In genomic region chr9:72795243-72795642, GRCm38 (mm10) we compare ENCODE assay signal across 21 mouse cellular contexts. TPM values are rescaled to one million over a fixed set of nuclear protein-coding genes. Genes with fewer than 3 reads are reported as not detected.
DNase-seq lines count a peak whose midpoint lies in the region; ATAC-seq and TF ChIP-seq lines count a peak whose summit lies in the region.
"Had no signal": no experiment of that assay in that cellular context is flagged by ENCODE, and none has a peak within 500 bp of the region (broad histone marks: within the 10 kb centered on the region; RNA-seq: fewer than 3 reads in every experiment).

No protein-coding gene starts in this region.

- no peak for ATAC-seq in midbrain, embryonic 11.5 days (ENCODE audit: low FRiP score)
- no peak for ATAC-seq in midbrain, embryonic 13.5 days
- ATAC-seq: forebrain, embryonic 13.5 days; forebrain, embryonic 15.5 days had no signal

- H3K4me2 ChIP-seq in midbrain, embryonic 11.5 days: no peak overlapping the region
- H3K4me2 ChIP-seq in midbrain, embryonic 13.5 days (replicated peaks): no peak overlapping the region
- H3K4me2 ChIP-seq: embryonic facial prominence, embryonic 12.5 days; forebrain, embryonic 13.5 days; forebrain, embryonic 15.5 days had no signal

- TF ChIP-seq CTCF in layer of hippocampus, adult 2 months (conservative IDR thresholded peaks at IDR 0.05): no peak

- no peak overlapping the region for H3K9ac ChIP-seq in midbrain, embryonic 11.5 days (ENCODE audit: low read length)
- no peak overlapping the region for H3K9ac ChIP-seq in midbrain, embryonic 13.5 days (replicated peaks)
- H3K9ac ChIP-seq: embryonic facial prominence, embryonic 12.5 days; forebrain, embryonic 13.5 days; forebrain, embryonic 15.5 days had no signal

- H3K4me3 ChIP-seq in layer of hippocampus, adult 2 months: no peak overlapping the region
- no peak overlapping the region for H3K4me3 ChIP-seq in midbrain, embryonic 11.5 days (ENCODE audit: low read depth, low read length)
- H3K4me3 ChIP-seq in midbrain, embryonic 13.5 days (replicated peaks): no peak overlapping the region
- H3K4me3 ChIP-seq: embryonic facial prominence, embryonic 10.5 days; embryonic facial prominence, embryonic 12.5 days; forebrain, embryonic 13.5 days; forebrain, embryonic 15.5 days had no signal

- 0 out of 2 replicates have a peak overlapping the region, but pooled peaks have one; percentile 15 for H3K27ac ChIP-seq in layer of hippocampus, adult 2 months
- no peak overlapping the region for H3K27ac ChIP-seq in midbrain, embryonic 11.5 days (ENCODE audit: low read depth, low read length)
- H3K27ac ChIP-seq in midbrain, embryonic 13.5 days: no peak overlapping the region
- H3K27ac ChIP-seq: embryonic facial prominence, embryonic 10.5 days; embryonic facial prominence, embryonic 12.5 days; forebrain, embryonic 13.5 days; forebrain, embryonic 15.5 days had no signal

- peak; percentile 16 for DNase-seq in layer of hippocampus, adult 11-12 months (ENCODE audit: low spot score)
- DNase-seq in layer of hippocampus, adult 9-10 months (ENCODE audit: low spot score): no peak
- peak; percentile 35 to 52 for DNase-seq in layer of hippocampus, adult 2 months (ENCODE audit: low spot score in 2 of 2)
- no peak for DNase-seq in layer of hippocampus, postnatal 10 days (ENCODE audit: low spot score in 2 of 2)
- DNase-seq in midbrain, embryonic 11.5 days (ENCODE audit: low spot score, missing footprints): peak; percentile 54
- peak; percentile 9 for DNase-seq in telencephalon, adult 2 months (ENCODE audit: low read depth, low spot score)
- no peak for DNase-seq in heart, adult 11 months
- DNase-seq: adrenal gland, adult 2 months; adrenal gland, postnatal 10 days; adrenal gland, postnatal 25 days; cerebellum, adult 11-12 months; cerebellum, adult 2 months; cerebellum, adult 9-10 months; cerebellum, postnatal 10 days; cerebellum, postnatal 25 days had no signal

- no peaks in the 10 kb centered on the region for H3K27me3 ChIP-seq in midbrain, embryonic 11.5 days (ENCODE audit: control insufficient read depth, insufficient read depth, low read length)
- H3K27me3 ChIP-seq in midbrain, embryonic 13.5 days: no peaks in the 10 kb centered on the region
- H3K27me3 ChIP-seq: embryonic facial prominence, embryonic 12.5 days; forebrain, embryonic 15.5 days had no signal

- WGBS in midbrain, embryonic 11.5 days: 92% methylated on average over 3 of the region's 3 CpGs
- 84% methylated on average over 3 of the region's 3 CpGs for WGBS in midbrain, embryonic 13.5 days

- peaks cover 4% of the 10 kb centered on the region; the same call in 1 of the 2 replicates for H3K4me1 ChIP-seq in midbrain, embryonic 11.5 days (ENCODE audit: control insufficient read depth, insufficient read depth, low read length)
- H3K4me1 ChIP-seq in midbrain, embryonic 13.5 days (replicated peaks): no peaks in the 10 kb centered on the region
- H3K4me1 ChIP-seq: forebrain, embryonic 13.5 days; forebrain, embryonic 15.5 days had no signal

- H3K9me3 ChIP-seq in midbrain, embryonic 11.5 days (ENCODE audit: control insufficient read depth, low read length): no peaks in the 10 kb centered on the region; the same call in 1 of the 2 replicates
- no peaks in the 10 kb centered on the region for H3K9me3 ChIP-seq in midbrain, embryonic 13.5 days
- H3K9me3 ChIP-seq: embryonic facial prominence, embryonic 10.5 days; embryonic facial prominence, embryonic 12.5 days; forebrain, embryonic 13.5 days; forebrain, embryonic 15.5 days had no signal

- no peaks in the 10 kb centered on the region for H3K36me3 ChIP-seq in midbrain, embryonic 11.5 days (ENCODE audit: control insufficient read depth, insufficient read depth, low read length)
- H3K36me3 ChIP-seq in midbrain, embryonic 13.5 days: no peaks in the 10 kb centered on the region
- H3K36me3 ChIP-seq: embryonic facial prominence, embryonic 10.5 days; embryonic facial prominence, embryonic 12.5 days; forebrain, embryonic 15.5 days had no signal

RNA-seq across cellular contexts. Expression of gene Prtg, which starts 11.4 kb away (rescaled TPM):
- total RNA-seq in layer of hippocampus, adult 2 months (2021): 1 to 10 TPM; 3.2 to 3.3 TPM
- under 1 TPM; 0.56 to 0.80 TPM for total RNA-seq in layer of hippocampus, postnatal 10 days (2021)
- polyA plus RNA-seq in midbrain, embryonic 11.5 days (2014; fragmentation: Nextera tagmentation; extraction: Ambion mirVana): 5.1 and 6.2 TPM in 2 replicates
- polyA plus RNA-seq in midbrain, embryonic 13.5 days (2015; fragmentation: Nextera tagmentation; extraction: Ambion mirVana): 0.63 and 0.77 TPM in 2 replicates
- total RNA-seq: MEL had no signal

Comparison
In these comparisons a context has a peak if more than half of its experiments do, and no peak if none do; other contexts are left out.
1. DNase-seq: peak in layer of hippocampus, adult 11-12 months (single experiment), layer of hippocampus, adult 2 months (2 of 2), midbrain, embryonic 11.5 days (single experiment) and telencephalon, adult 2 months (single experiment); none in layer of hippocampus, adult 9-10 months (single experiment), layer of hippocampus, postnatal 10 days (0 of 2) and heart, adult 11 months (single experiment).